Mouse (Mus musculus) yolk sac, embryonic 10.5 days (tissue): ENCODE measurements around the gene Shmt2.
A peak's percentile ranks its signal among the peaks of the same experiment; 100 is the strongest.

Experiments used
- DNase-seq: peaks from one replicate; pipeline ENCODE4 v3.0.0-alpha.2; 2017; ENCODE audit warnings: low spot score

Gene Shmt2

DNA sequence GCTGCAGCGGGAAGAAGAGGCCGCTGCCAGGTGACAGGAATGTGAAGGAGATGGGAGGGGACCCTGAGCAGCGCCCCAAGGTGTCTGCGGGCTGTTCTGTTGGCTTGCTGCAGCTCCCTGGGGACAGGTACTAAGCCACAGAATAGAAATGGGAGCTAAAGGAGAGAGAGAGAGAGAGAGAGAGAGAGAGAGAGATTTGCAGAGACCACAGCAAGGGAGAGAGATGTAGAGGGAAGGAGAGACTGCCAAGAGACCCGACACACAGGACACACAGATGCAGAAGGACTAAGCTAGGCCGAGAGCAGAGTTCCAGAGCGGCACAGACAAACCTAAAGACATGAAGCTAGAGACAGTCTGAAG is 10.0 kb downstream of the Shmt2 start:
- DNase-seq, result no peak

DNA sequence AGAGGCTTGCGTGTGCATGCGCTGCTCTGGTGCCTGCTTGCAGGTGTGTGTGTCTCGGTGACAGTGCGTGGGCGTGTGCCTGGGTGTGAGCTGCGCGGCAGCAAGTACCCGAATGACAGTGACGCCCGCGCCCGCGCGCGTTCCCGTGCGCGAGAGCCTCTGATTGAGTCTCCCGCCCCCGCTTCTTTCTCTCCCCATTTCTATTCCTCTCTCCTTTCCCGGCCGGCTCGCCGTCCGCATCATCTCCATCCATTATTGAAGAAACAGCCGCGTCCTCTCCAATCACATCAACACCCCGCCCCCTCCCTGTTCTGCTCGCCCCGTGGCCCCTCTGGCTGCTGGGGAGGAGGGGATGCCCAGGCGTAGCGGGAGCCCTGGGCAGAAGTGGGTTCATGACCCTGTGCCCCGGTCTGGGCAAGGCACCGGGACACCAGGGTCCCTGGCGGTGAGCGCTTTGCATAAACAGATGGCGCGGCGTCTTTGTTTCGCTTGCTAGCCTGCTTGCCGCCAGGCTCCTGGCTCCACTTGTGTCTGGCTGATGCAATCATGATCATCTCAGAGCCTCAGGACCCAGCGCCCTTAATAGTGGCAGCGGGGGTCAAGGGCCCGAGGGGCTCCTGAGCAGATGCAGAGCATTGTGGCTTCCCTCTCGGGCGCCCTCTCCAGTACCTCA is 10.5 kb downstream of the Shmt2 start:
- DNase-seq, result no peak

DNA sequence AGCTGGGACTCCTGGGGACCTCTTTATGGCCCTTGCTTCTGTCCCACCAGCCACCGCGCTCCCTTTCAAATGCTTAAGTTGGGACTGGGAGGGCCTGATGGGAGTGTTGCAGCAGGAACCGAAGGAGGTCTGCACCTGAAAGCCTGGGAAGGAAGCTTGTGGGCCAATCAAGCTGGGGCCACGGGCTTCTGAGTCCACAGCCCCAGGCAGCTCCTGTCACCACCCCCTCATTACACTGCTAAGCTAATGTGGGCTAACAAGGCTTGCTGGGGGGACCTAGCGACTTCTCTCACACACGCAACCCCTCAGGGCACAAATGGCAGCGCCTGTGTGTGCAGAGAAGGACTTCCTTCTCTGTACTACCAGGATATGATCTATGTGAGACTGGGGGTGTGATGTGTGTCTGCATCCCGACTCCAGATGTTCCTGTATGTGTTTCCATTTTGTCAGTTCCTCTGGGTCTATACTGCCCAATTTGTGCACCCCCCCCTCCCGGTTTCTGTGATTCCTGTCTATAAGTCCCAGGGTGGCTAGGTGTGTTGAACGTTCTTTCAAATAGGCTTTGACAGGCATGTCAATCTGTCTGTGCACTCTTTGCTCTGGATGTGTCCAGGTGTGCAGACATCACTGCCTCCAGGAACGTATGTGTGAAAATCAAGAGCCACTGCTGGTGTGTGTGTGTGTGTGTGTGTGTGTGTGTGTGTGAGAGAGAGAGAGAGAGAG is 11.2 kb downstream of the Shmt2 start:
- DNase-seq, result no peak

DNA sequence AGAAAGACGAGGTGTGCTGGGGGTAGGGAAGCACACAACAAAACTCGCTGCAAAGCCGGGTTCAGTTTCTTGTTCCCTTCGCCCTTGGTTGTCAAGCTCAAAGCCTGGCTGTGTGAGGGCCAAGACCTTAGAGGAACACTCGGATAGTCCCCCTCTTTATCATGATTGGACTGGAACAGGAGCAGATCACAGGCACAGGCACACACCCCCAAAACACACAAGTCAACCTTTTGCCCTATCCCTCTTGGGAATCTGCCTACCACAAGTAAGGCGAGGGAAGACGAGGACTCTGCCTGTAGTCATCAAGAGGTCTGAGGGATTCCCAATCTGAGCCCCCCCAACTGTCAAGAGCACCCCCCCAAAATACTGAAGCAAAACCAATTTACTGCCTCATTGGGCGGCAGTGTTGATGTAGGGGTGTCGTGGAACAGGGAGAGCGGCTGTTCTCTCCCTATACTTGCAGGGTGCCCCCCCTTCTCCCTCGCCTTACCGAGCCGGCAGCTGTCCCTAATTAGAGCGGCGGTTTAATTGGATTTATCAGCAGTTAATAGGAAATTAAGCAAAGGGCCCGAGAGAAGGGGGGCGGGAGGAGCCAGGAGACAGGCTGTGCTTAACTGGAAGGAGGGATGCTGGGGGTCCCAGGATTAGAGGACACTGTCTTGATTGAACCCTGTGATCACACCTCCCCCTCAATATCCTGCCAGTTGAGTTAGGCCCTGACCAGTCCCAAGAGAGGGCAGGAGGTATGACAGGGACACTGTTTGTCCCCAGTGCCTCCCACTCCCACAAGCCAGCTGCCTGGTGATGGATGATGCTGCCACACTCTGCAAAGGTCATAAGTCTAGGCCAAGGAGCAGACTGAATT is 12.2 kb downstream of the Shmt2 start:
- no peak for DNase-seq

- DNase-seq, result peak; percentile 88
Measured at GRCm38 (mm10) chr10:127509051-127509836, 13.0 kb downstream of the Shmt2 start.

DNA sequence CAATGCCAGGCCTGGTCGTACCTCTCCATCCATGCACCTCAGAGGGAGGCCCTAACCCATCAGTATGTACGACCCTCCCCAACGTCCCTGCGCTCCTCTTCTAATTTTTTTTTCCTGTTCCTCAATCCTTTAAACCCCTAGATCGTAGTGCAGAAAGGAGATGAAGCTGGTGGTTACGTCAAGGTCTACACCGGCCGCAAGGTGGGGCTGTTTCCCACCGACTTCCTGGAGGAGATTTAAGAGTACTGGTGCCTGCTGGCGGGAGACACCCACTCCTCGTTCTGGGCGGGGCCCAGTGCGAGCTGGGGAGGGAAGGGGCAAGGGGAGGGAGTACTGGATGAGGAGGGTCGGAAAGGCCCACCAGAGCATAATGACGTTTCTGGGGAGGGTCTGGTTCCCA is 14.0 kb downstream of the Shmt2 start:
- peak; percentile 59 for DNase-seq

GRCm38 (mm10) chr10:127500894-127501893 is 21.1 kb downstream of the Shmt2 start, which contains the start of gene Stac3:
Stac3 (plus strand) TSS chr10:127501686.
- no peak for DNase-seq

- no peak for DNase-seq
Measured at GRCm38 (mm10) chr10:127500042-127500441, 22.2 kb downstream of the Shmt2 start.

GRCm38 (mm10) chr10:127499516-127499915 is 22.7 kb downstream of the Shmt2 start:
- no peak for DNase-seq

- DNase-seq, result no peak
Measured at GRCm38 (mm10) chr10:127496156-127496555, 26.1 kb downstream of the Shmt2 start.

DNA sequence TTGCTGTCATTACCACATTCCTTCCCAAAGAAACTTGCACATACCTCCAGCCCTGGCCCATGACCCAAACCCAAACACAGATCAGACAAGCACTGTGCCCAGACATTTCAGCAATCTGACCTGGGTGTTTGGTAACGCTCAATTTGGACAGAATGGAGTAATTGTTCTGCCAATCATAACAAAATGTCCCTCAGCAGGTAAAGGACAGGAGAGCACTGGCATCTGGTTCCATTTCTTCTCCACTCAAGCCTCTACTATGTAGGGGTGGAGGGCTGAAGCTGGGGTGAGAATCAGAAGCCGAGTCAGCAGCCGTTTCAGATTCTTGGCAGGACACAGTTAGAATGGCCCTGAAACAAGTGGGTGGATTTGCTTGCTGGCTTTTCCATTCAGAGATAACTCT is 30.1 kb downstream of the Shmt2 start:
- DNase-seq, result no peak

GRCm38 (mm10) chr10:127491128-127491512 is 31.1 kb downstream of the Shmt2 start:
- DNase-seq, result no peak

- no peak for DNase-seq
Measured at GRCm38 (mm10) chr10:127490160-127491127, 31.8 kb downstream of the Shmt2 start.

DNA sequence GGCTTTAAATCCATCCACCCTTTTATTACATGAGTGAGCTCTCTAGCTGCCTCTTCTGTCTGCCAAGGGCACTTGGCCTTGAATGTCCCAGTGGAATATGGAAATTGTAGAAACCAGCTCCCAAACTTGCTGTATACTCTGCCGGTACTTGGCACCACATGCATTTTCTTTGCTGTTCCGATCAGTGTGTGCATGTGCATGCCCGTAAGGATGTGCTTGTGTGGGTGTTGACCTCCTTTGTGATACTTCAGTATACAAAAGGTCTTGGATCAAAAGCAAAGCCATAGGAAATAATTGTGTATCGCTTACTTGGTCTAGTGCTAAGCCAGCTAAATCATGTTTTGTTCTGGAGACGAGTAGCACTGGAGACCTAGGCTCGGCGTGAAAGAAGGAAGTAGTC is 33.4 kb downstream of the Shmt2 start:
- DNase-seq, result no peak

DNA sequence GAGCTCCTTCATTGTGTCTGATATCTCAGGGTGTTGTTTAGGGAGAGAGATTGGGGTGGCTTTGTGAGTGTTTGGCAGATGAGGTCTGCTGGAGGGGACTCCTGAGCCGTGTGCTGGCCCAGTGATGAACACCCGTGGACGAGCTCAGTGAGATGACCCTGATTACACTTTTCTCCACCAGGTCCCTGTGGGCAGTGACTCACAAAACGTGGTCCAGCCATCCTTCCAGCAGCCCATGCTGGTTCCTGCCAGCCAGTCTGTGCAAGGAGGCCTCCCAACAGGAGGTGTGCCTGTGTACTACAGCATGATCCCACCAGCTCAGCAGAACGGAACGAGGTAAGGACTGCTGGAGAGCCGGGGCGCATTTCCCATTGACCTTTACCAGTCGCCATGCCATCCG is 37.0 kb downstream of the Shmt2 start:
- no peak for DNase-seq

DNA sequence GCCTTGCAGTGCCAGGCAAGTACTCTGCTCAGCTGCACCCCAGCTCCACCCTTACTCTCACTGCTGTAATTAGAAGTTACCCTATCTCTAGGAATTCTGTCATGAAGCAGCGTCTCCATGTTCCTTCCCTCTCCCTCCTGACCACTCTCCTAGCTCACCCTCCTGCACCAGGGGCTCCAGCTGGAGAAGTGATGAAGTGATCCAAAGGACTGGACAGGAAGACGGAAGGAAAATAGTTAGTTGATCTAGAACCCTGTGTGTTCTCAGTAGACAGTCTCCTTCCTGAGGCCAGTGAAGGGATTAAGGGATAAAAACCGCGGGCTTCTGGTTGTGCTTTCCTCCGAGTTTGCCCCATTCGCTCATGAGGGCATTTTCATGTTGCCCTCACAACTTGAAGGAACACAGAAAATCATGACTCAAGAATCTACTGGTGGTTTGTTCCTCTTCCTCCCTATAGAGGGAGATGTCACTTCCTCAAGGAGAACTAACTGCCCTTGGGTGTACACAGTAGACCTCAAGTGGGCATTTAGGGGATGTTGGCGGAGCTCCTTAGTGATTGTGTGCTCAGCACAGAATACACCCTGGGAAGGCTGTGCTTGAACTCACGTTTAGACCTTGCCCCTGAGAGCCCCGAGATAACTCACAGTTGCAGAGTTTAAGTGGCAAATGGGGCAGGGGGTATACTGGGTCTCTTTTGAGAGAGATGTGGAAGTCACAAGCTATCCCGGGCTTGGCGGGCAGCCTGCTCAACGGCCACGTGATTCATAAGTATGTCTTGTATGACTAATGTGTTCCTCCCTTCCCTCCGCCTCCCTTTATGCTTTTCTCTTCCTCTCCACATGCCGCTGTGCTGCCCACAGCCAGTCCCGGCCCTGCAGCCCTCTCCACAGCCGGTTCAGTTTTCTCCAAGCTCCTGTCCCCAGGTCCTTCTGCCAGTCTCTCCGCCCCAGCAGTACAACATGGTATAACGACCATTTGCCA is 41.1 kb downstream of the Shmt2 start:
- DNase-seq, result no peak

- DNase-seq, result no peak
Measured at GRCm38 (mm10) chr10:127479131-127479530, 43.1 kb downstream of the Shmt2 start.

GRCm38 (mm10) chr10:127477301-127477700 is 44.9 kb downstream of the Shmt2 start:
- no peak for DNase-seq
